Mouse (Mus musculus) thymus, postnatal 4 days (tissue): Measurements from ENCODE around the gene Bud13.

Source experiments
- DNase-seq: peaks from one replicate; pipeline ENCODE4 v3.0.0; 2021

Gene Bud13

DNA sequence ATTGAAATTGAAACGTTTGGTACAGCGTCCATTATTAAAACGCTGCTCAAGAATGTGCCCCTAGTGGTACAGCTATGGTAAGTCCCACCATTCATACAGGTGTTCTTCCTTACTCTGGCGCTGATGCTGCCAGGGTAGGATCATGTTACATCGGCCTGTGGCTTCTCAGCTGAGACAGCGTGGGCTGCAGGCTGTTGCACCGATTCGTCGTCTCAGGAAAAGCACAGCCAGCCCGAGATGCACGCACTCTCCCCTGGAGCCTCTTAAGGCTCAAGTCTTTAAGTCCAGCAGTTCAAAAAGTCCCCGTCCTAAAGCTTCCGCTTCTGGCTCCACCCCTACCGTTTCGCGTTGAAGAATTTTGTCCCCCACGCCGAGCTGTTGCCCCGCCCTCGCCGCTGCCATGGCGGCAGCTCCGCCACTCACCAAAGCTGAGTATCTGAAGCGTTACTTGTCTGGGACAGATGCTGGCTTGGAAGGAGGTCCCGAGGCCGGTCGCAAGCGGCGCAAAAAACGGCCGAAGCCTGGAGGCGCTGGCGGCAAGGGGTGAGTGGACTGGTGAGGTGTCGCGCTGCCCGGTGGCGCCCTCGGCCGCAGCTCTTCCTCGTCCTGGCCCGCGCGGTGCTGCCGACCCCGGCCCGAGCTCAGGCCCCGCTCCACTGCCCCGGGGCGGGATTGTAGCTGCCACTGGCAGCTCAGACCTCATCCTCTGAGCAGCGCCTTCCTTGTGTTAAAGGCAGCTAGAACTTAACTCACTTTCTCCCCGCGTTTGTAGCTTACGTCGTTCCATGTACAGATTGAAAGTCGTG, at the start of gene Bud13:
Gene Bud13, plus strand, starts transcription at position 378 of the 806 bp plus-strand sequence.
- peak; percentile 98 for DNase-seq

DNA sequence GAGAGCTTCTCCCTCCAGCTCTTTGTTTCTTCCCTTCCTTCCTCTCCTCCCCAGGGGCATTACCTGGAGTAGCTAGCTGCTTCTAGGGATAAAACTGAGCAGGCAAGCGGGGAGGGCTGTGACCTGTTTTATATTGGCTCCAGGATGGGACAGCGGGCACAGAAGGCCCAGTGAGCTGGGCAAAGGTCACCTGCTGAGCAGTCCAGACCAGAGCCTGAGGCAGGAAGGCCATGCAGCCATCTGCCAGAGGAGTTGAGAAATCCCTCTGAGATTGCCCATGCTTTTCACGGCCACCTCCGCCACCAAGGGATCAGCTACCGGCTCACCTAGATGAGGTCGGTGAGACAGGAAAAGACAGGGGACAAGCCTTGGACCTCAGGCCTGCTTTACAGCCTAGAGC, 47.6 kb upstream of the Bud13 start:
- DNase-seq, result no peak

DNA sequence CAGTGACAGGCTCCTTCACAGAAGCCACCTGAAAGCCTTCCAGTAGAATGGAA, 47.4 kb upstream of the Bud13 start, which contains the start of gene Apoc3:
Gene Apoc3, minus strand, starts transcription at position 41 of the 53 bp plus-strand sequence.
- no peak for DNase-seq

DNA sequence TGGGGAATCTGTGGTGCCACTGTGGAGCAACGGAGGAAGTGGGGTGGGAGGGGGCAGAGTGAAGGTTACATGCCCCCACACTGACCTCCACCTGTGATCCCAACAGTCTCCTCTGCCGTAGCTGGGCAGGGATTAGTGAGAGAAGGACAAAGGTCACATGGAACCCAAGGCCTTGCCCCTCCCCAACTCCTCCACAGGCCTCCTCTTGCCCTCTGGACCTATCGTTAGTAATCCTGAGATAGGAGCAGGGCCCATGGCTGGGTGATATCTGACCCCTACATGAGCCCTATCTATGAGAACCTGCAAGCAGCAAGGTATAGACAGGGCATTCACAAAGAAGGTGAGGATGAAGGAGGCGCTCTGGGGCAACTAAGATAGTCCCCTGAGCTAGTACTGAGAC, 47.2 kb upstream of the Bud13 start:
- no peak for DNase-seq

DNA sequence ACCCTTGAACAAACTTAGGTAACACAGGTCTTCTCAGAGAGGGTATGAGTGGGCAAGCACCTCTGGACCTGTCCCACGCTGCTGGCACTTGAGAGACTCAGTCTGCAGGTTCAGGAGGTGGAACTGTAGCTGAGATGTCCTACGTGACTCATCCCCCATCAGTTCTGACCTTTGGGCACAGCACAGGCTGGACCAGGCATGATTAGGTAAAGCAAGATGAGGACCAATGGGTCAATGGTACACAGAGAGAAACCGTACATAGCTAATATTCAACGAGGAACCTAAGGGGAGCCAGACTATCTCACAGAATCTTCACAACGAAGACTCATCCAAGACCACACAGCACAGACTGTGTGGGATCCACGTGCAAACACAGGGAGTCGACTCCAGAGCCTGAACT, 44.0 kb upstream of the Bud13 start:
- no peak for DNase-seq

DNA sequence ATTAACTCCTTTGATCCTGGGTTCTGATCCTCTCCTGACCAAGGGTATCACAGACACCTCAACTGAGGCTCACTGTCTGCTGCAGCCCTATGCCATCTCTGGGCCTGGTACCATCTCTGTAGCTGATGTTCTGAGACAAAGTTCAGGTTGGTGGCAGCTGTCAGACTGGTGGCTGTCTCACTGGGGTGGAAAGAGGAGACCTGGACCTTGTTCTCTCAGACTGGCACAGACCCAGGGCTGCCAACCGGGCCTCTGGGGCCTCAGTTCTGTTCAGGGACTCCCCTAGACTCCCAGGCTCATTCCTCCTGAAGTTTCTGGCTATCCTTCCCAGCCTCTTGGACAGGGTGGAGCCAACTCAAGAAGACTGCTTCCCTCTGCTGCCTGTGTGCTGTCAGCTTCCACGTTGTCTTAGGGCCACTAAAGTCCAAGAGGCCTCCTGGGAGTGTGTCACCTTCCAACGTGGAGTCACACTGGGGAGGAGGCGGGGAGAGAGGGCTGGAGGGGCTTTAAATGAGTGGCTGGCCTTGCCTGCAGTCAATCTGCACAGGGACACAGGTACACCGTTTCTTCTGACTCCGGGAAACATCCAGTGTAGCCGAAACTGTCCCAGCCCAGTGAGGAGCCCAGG, 42.2 kb upstream of the Bud13 start, which contains the start of gene Apoa4:
Gene Apoa4, plus strand, starts transcription at position 171 of the 628 bp plus-strand sequence.
- DNase-seq, result no peak

DNA sequence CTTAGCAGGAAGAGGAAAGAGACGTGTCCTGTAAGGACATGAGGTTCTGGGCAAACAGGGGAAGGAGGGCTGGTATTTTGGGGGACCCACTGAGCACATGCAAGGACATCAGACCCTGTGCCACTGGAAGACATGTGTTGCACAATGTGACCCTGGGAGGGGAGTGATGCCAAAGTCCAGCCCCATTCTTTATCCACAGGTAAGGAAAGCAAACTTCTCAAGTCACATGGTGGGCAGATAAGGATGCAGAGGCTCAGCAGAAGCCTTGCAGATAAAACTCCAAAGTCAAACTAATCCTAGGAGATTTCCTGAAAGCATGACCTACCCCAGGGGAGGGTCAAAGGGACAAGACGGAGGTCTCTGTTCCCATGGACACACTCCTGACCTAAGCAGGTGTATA, 41.0 kb upstream of the Bud13 start:
- no peak for DNase-seq

DNA sequence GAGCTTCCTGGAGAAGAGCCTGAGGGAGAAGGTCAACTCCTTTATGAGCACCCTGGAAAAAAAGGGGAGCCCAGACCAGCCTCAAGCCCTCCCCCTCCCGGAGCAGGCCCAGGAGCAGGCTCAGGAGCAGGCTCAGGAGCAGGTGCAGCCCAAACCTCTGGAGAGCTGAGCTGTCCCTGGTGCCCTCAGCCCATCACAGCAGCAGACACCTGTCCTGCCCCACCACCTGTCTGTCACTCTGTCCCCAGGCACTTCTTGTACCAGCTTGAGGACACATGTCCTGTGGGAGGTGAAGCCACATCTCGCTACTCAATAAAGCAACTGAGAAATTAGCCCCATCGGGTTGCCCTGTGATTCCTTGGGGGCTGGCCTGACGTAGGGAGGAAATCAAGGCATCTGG, 39.7 kb upstream of the Bud13 start:
- no peak for DNase-seq

DNA sequence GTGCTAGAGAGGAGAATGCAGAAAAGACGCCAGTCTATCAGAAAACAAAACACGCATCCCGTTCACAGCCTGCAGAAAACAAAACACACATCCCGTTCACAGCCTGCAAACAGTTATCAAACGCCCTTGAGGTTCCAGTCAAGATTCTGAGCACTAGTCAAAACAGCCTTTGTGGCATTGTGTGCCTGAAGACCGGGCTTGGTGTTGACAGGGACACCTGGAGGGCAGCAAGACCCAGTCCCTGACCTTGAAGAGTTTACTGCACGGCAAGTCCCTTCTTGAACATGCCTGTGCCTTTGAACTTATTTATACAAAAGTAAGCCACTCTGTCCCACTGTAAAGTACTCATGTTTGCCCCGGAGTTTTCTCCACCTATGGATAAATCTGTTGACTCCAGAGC, 39.2 kb upstream of the Bud13 start:
- no peak for DNase-seq

DNA sequence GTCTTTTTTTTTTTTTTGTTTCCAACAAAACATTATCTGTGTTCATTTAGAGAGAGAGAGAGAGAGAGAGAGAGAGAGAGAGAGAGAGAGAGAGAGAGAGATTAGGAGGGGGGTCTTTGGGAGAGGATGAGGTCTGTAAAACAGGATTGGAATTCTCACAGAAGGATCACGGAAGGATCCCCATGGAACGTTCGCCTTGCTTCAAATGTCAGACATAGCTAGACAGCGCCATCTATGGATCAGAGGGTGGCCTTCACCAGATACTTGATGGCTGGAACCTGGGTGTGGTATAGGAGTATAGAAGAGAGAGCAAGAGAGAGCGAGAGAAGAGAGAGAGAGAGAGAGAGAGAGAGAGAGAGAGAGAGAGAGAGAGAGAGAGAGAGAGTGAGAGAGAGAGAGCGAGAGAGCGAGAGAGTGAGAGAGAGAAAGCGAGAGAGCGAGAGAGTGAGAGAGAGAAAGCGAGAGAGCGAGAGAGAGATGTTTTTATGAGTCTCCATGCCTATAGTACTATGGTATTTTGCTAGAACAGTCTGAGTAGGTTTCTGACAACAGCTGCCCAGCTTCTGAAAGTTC, 36.0 kb upstream of the Bud13 start:
- peak; percentile 60 for DNase-seq

DNA sequence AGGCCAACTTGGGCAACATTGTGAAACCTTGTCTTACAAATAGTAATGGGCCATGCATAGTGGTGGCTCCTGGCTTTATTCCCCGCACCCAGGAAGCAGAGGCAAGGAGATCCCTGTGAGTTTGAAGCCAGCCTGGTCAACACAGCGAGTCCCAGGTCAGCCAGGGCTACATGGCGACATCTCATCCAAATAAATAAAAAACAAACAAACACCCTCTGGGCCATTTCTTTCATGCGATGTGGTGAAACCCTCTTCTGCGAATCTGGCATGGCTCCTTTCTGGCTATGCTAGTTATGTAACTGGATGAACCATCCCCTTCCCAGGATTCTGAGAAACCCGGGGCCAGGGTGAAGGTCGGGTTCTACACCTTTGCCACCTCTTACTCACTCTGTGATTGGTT, 26.6 kb upstream of the Bud13 start:
- no peak for DNase-seq

DNA sequence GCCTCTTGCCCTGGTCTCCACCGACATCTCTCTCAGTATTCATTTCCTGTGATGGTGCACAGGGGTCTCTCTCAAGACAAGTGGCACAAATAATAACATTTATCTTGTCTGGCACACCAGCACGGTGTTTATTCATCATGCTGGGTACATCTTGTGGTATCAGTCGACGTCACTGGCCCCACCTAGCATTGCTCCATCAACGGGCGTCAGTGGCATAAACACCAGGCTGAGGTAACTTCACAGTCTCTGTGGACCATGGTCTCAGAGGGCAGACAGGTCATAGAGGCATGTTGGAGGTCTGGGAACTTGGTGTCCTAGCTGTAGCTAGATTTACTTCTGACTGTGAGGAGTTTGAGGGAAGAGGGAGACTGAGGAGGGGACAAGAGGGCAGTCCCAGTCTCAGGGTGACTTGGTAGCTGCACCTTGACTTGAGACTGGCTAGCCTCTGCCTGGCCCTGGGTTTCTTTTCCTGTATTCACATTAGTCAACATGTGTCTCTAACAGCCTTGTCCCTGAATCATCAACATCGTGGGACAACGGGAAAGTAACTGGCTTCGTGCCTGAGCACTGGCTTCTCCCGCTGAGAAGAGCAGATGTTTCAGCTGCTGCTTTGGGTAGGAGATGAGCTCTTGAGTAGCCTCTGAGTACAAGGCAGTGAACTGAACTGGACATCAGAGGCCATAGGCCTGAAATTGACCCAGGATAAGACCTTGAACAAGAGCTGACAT, 26.0 kb upstream of the Bud13 start:
- no peak for DNase-seq

DNA sequence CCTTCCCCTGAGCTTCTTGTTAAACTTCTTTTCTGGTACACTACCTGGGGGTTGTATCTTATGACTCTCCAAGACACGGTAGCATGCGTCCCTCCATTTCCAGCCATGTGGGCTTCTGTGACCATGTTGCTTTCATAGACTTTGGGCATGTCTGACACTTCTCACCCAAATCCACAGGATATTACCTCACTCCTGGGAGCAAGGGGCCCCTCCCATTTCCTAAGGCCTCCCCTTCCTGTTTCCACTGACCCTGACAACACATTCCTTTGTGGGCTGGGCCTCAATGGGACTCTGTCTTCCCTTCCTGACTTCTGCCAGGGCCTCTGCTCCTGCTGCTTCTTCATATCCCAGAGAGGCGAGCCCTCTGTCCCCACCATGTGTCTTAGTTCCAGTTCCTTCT, 25.3 kb upstream of the Bud13 start:
- DNase-seq, result no peak

DNA sequence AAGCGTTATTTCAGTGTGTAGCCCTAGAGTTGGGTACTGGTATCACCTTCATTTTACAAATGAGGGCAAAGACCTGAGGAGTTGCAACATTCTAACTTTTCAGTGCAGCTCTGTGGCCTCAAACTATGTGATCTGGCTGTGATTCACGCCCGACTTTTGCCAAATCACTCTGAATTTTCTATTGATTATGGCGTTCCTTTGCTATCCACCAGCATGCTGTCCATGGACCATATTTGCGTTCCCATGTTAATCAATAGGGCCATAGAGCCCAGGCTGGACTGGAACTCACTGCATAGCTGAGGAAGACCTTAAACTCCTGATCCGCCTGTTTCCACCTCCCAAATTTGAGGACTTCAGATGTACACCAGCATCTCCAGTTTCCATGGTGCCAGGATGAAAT, 23.7 kb upstream of the Bud13 start:
- DNase-seq, result no peak

DNA sequence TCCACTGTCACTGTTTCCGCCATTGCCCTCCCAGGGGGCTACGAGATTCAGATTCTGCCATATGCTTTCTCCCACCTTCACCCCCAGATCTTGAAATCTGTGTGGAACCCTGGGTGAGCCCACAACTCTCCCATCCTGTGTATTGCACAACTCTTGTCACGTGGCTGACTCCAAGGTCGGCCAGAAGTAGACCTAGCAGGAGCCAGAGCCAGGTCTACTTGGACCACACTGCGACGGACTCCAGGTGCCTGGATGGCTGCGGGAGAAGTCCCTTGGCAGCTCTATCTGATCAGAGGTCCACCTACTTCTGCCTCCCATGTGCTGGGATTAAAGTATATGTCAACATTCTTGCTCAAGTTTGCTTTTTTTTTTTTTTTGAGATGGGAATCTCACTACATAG, 21.7 kb upstream of the Bud13 start:
- DNase-seq, result no peak

DNA sequence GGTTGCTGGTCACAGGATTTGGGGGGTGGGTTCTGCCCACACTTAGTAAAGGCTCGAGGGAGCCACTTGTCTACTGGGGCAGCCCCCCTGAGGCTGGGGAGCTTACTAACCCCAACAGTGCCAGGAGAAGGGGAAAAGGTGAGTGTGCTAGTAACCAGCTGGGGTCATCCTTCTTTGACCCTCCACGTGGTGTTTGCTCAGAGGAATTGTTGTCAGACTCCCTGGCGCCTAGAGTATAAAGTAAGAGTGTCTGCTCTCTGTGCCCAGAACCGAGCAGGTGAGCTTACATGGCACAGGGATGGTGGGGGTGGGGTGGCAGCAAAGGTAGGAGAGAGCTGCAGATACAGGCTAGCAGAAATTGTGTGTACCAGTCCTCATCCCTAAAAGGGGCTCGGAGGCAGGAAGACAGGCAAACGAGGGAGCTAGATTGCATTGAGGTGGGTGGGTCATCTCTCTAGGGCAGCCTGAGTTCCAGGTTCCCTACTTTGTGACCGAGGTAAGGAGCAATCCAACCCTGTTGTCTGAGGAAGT, 14.4 kb upstream of the Bud13 start, which contains the start of gene Apoa5:
Gene Apoa5, plus strand, starts transcription at position 291 of the 531 bp plus-strand sequence.
- DNase-seq, result no peak

DNA sequence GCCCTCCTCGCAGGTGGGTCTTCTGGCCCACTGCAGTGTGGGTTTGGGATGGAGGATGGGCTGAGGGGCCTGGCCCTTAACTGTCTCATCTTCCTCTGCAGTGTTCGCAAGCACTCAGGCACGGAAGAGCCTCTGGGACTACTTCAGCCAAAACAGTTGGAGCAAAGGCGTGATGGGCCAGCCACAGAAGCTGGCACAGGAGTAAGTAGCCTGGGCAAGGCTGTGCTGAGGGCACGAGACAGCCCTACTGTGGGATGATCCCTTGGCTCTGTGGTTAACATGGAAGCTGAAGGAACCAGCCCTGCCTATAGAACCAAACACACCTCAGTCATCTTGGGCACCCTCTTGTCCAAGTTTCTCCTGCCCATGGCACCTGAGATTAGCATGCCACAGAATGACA, 13.7 kb upstream of the Bud13 start:
- DNase-seq, result no peak

DNA sequence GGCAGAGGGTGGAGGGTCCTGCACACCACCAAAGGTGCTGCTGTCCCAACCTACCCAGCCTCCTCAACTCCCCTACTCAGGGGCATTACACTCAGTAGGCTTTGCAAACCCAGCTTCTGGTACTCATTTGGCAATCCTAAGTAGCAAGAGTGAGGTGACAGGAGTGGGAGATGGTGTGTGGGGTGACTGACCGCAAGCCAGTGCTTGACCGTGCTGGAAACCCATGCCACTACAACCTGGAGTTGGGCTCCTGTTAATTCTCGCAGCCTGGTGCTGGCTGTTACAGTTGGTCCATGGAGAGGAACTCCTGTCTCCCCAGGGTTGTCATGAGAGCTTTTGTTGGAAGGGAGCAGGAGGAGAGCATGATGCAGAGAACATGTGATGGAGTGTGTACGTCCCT, 12.0 kb upstream of the Bud13 start:
- DNase-seq, result no peak

DNA sequence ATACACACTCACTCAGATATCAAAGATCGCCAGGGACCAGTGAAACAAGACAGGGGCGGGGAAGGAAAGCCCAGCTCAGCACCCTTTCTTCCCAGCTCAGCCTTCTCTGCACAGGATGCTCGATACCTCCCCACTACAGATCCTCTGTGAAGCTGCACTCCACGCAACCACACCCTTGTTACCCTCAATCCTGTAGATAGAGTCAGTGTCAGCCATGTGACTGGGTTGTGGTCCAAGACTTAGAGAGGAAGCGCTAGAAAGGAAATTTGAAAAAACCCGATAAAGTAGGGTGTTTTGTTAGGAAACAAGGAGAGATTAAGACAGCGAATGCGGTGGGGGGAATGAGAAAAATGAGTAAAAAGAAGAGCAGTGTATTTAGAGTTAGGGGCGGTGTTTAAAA, 10.7 kb upstream of the Bud13 start:
- DNase-seq, result peak; percentile 35

DNA sequence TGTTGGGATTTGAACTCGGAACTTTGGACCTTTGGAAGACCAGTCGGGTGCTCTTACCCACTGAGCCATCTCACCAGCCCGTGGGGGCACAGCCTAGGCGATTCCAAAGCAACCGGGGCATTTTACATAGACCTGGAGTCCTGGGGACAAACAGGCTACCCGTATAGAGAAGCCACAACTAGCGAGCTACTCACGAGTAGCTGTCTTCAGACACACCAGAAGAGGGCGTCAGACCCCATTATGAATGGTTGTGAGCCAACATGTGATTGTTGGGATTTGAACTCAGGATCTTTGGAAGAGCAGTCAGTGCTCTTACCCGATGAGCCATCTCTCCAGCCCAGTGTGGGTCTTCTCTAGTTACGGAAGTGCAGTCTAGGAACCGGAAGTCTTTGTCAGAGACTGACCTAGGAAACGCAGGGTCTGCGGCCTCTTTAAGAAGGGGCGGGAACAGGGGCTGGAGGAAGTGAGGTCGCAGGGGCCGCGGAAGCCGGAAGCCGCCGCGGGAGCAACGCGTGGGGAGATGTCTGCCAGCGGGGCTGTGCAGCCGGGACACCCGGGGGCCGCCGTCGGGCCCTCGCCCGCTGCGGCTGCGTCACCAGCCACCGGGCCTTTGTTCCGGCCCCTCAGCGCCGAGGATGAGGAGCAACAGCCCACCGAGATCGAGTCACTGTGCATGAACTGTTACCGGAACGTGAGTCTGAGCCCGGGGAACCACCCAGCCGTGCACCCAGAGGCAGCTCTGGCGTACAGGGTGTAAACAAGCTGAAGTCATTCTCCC, 9.9 kb upstream of the Bud13 start, which contains the start of gene Zpr1:
Gene Zpr1, plus strand, starts transcription at position 388 of the 778 bp plus-strand sequence.
- peak; percentile 89 for DNase-seq

DNA sequence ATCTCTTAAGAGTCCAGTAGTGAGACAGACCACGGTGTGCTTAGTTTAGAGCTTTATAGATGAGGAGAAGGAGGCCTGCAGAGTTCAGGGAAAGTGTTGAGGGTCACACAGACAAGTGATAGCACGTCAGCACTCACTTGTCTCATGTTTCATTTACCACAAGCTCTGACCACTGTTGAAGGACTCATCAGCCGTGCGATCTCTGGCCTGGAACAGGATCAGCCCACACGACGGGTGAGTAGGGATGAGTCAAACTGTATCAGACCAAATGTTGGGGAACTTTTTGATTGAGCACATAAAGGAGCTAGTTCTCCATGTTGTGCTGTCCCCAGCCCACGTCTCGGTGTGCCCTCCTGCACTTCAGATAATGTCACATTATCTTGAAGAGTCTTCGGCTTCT, 8.3 kb upstream of the Bud13 start:
- no peak for DNase-seq

DNA sequence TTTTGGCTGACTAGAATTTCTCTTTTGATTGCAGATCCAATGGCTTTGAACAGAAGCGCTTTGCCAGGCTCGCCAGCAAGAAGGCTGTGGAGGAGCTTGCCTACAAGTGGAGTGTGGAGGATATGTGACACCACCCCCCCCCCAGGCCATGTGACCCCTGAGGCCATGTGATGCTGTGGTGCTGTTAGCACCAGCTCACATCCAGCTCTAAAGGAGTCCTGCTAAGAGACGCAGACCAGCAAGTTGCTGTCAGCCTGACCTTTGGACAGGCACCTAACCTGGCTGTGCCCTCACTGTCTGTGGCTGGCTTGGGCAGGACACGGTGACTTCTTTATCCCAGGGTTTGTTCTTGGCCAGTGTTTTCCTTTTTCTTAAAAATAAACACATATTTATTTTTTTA, 15.6 kb downstream of the Bud13 start:
- no peak for DNase-seq

DNA sequence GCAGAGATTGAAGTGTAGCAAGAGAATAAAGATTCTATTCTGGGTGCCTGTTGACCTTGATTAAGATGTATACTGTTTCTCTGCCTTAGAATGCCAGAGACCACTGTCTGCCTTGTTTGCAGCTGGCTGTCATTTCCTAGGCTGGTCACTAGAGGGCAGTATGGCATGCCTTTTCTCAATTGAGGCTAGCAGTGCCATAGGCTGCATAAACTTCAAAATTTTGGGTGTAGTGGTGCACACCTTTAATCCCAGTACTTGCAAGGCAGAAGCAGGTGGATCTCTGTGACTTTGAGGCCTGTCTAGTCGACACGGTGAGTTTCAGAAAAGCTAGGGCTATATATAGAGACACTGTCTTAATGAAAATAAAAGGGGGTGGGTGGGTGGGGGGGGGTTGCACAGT, 19.3 kb downstream of the Bud13 start:
- peak; percentile 66 for DNase-seq
